Mouse (Mus musculus): ENCODE data around the gene Dnah3. TPM values are rescaled to one million over a fixed set of nuclear protein-coding genes. Genes with fewer than 3 reads are reported as not detected.

Dnah3 gene
- polyA plus RNA-seq, 1 experiment from 2014 or later, result 0.70 TPM

GRCm38 (mm10) chr7:119976256-119976655 lies 118.8 kb downstream of the Dnah3 start:
- Histone ChIP-seq H3K9me3 (ENCODE audit: control insufficient read depth, low read length) (no peaks in the 10 kb centered on the region), H3K4me2 (ENCODE audit: low read depth, low read length) (no peak overlapping the region), H3K27me3 (replicated peaks; ENCODE audit: control insufficient read depth, insufficient read depth, low read length) (no peaks in the 10 kb centered on the region), H3K4me1 (ENCODE audit: control insufficient read depth, insufficient read depth, low read length) (no peaks in the 10 kb centered on the region), H3K9ac (ENCODE audit: low read depth, low read length) (no peak overlapping the region), H3K36me3 (ENCODE audit: control insufficient read depth, insufficient read depth, low read length) (no peaks in the 10 kb centered on the region), H3K4me3 (ENCODE audit: low read depth, low read length) (no peak overlapping the region), H3K27ac (replicated peaks; ENCODE audit: low read depth, low read length) (no peak overlapping the region)
- ATAC-seq (ENCODE audit: low read depth) (no peak), DNase-seq (ENCODE audit: low spot score) (no peak)
- WGBS, result 77% methylated on average over 6 of the region's 6 CpGs

- 85% methylated on average over 5 of the region's 5 CpGs for WGBS
- Histone ChIP-seq H3K27me3 (replicated peaks; ENCODE audit: control insufficient read depth, insufficient read depth, low read length) (no peaks in the 10 kb centered on the region), H3K9ac (ENCODE audit: low read depth, low read length) (no peak overlapping the region)
These were observed 120.9 kb downstream of the Dnah3 start for GRCm38 (mm10) chr7:119974214-119974613.

GRCm38 (mm10) chr7:119969320-119969719 lies 125.8 kb downstream of the Dnah3 start:
- WGBS, result 68% methylated on average over 2 of the region's 2 CpGs
- no peak overlapping the region for H3K4me2 ChIP-seq (ENCODE audit: low read depth, low read length)

More at GRCm38 (mm10) chr7:119974214-119974613, 120.9 kb downstream of the Dnah3 start:
- no peaks in the 10 kb centered on the region for H3K36me3 ChIP-seq (ENCODE audit: control insufficient read depth, insufficient read depth, low read length)
- H3K4me3 ChIP-seq (ENCODE audit: low read depth, low read length), result no peak overlapping the region
- no peaks in the 10 kb centered on the region for H3K4me1 ChIP-seq (ENCODE audit: control insufficient read depth, insufficient read depth, low read length)
- no peak overlapping the region for H3K27ac ChIP-seq (replicated peaks; ENCODE audit: low read depth, low read length)
- H3K4me2 ChIP-seq (ENCODE audit: low read depth, low read length), result no peak overlapping the region
- ATAC-seq (ENCODE audit: low read depth) (no peak), DNase-seq (ENCODE audit: low spot score) (no peak)
- H3K9me3 ChIP-seq (ENCODE audit: control insufficient read depth, low read length), result no peaks in the 10 kb centered on the region

GRCm38 (mm10) chr7:119965651-119966395 lies 129.3 kb downstream of the Dnah3 start:
- H3K27me3 ChIP-seq (replicated peaks; ENCODE audit: control insufficient read depth, insufficient read depth, low read length), result no peaks in the 10 kb centered on the region
- H3K9ac ChIP-seq (ENCODE audit: low read depth, low read length), result no peak overlapping the region
- no peaks in the 10 kb centered on the region for H3K4me1 ChIP-seq (ENCODE audit: control insufficient read depth, insufficient read depth, low read length)
- DNase-seq (ENCODE audit: low spot score), result no peak
- H3K4me2 ChIP-seq (ENCODE audit: low read depth, low read length), result no peak overlapping the region
- no peaks in the 10 kb centered on the region for H3K9me3 ChIP-seq (ENCODE audit: control insufficient read depth, low read length)
- no peak for ATAC-seq (ENCODE audit: low read depth)
- H3K4me3 ChIP-seq (ENCODE audit: low read depth, low read length), result no peak overlapping the region
- H3K27ac ChIP-seq (replicated peaks; ENCODE audit: low read depth, low read length), result no peak overlapping the region
- 82% methylated on average over 9 of the region's 9 CpGs for WGBS
- H3K36me3 ChIP-seq (ENCODE audit: control insufficient read depth, insufficient read depth, low read length), result no peaks in the 10 kb centered on the region

More at GRCm38 (mm10) chr7:119969320-119969719, 125.8 kb downstream of the Dnah3 start:
- Histone ChIP-seq H3K4me3 (ENCODE audit: low read depth, low read length) (no peak overlapping the region), H3K27me3 (replicated peaks; ENCODE audit: control insufficient read depth, insufficient read depth, low read length) (no peaks in the 10 kb centered on the region), H3K9ac (ENCODE audit: low read depth, low read length) (no peak overlapping the region), H3K36me3 (ENCODE audit: control insufficient read depth, insufficient read depth, low read length) (no peaks in the 10 kb centered on the region), H3K9me3 (ENCODE audit: control insufficient read depth, low read length) (no peaks in the 10 kb centered on the region), H3K4me1 (ENCODE audit: control insufficient read depth, insufficient read depth, low read length) (no peaks in the 10 kb centered on the region), H3K27ac (replicated peaks; ENCODE audit: low read depth, low read length) (no peak overlapping the region)
- DNase-seq (ENCODE audit: low spot score) (no peak), ATAC-seq (ENCODE audit: low read depth) (no peak)

- Histone ChIP-seq H3K4me3 (ENCODE audit: low read depth, low read length) (no peak overlapping the region), H3K4me1 (ENCODE audit: control insufficient read depth, insufficient read depth, low read length) (no peaks in the 10 kb centered on the region), H3K36me3 (ENCODE audit: control insufficient read depth, insufficient read depth, low read length) (no peaks in the 10 kb centered on the region), H3K27me3 (replicated peaks; ENCODE audit: control insufficient read depth, insufficient read depth, low read length) (no peaks in the 10 kb centered on the region), H3K4me2 (ENCODE audit: low read depth, low read length) (no peak overlapping the region), H3K9me3 (ENCODE audit: control insufficient read depth, low read length) (no peaks in the 10 kb centered on the region), H3K9ac (ENCODE audit: low read depth, low read length) (no peak overlapping the region), H3K27ac (replicated peaks; ENCODE audit: low read depth, low read length) (no peak overlapping the region)
- no peak for ATAC-seq (ENCODE audit: low read depth)
- DNase-seq (ENCODE audit: low spot score), result no peak
- WGBS, result 88% methylated on average over 4 of the region's 4 CpGs
These were observed 129.9 kb downstream of the Dnah3 start for GRCm38 (mm10) chr7:119965205-119965604.

- no peaks in the 10 kb centered on the region for H3K27me3 ChIP-seq (replicated peaks; ENCODE audit: control insufficient read depth, insufficient read depth, low read length)
- H3K9ac ChIP-seq (ENCODE audit: low read depth, low read length), result no peak overlapping the region
- WGBS, result 38% methylated on average over 2 of the region's 2 CpGs
- DNase-seq (ENCODE audit: low spot score), result peak; percentile 4
- no peaks in the 10 kb centered on the region for H3K36me3 ChIP-seq (ENCODE audit: control insufficient read depth, insufficient read depth, low read length)
- no peak overlapping the region for H3K4me3 ChIP-seq (ENCODE audit: low read depth, low read length)
- ATAC-seq (ENCODE audit: low read depth), result no peak
- no peak overlapping the region for H3K4me2 ChIP-seq (ENCODE audit: low read depth, low read length)
- no peak overlapping the region for H3K27ac ChIP-seq (replicated peaks; ENCODE audit: low read depth, low read length)
- no peaks in the 10 kb centered on the region for H3K4me1 ChIP-seq (ENCODE audit: control insufficient read depth, insufficient read depth, low read length)
- no peaks in the 10 kb centered on the region for H3K9me3 ChIP-seq (ENCODE audit: control insufficient read depth, low read length)
These were observed 134.0 kb downstream of the Dnah3 start for GRCm38 (mm10) chr7:119961107-119961506.

- ATAC-seq (ENCODE audit: low read depth), result no peak
- WGBS, result 80% methylated on average over 6 of the region's 6 CpGs
- Histone ChIP-seq H3K4me3 (ENCODE audit: low read depth, low read length) (no peak overlapping the region), H3K9me3 (ENCODE audit: control insufficient read depth, low read length) (no peaks in the 10 kb centered on the region), H3K36me3 (ENCODE audit: control insufficient read depth, insufficient read depth, low read length) (no peaks in the 10 kb centered on the region), H3K4me2 (ENCODE audit: low read depth, low read length) (no peak overlapping the region), H3K27me3 (replicated peaks; ENCODE audit: control insufficient read depth, insufficient read depth, low read length) (no peaks in the 10 kb centered on the region), H3K27ac (replicated peaks; ENCODE audit: low read depth, low read length) (no peak overlapping the region), H3K9ac (ENCODE audit: low read depth, low read length) (no peak overlapping the region), H3K4me1 (ENCODE audit: control insufficient read depth, insufficient read depth, low read length) (no peaks in the 10 kb centered on the region)
- no peak for DNase-seq (ENCODE audit: low spot score)
These were observed 134.5 kb downstream of the Dnah3 start for GRCm38 (mm10) chr7:119960546-119960945.

GRCm38 (mm10) chr7:119960006-119960405 lies 135.1 kb downstream of the Dnah3 start:
- H3K27ac ChIP-seq (replicated peaks; ENCODE audit: low read depth, low read length), result no peak overlapping the region
- no peaks in the 10 kb centered on the region for H3K27me3 ChIP-seq (replicated peaks; ENCODE audit: control insufficient read depth, insufficient read depth, low read length)
- H3K9me3 ChIP-seq (ENCODE audit: control insufficient read depth, low read length), result no peaks in the 10 kb centered on the region
- ATAC-seq (ENCODE audit: low read depth) (no peak), DNase-seq (ENCODE audit: low spot score) (no peak)
- H3K36me3 ChIP-seq (ENCODE audit: control insufficient read depth, insufficient read depth, low read length), result no peaks in the 10 kb centered on the region
- no peak overlapping the region for H3K4me3 ChIP-seq (ENCODE audit: low read depth, low read length)
- no peaks in the 10 kb centered on the region for H3K4me1 ChIP-seq (ENCODE audit: control insufficient read depth, insufficient read depth, low read length)
- no peak overlapping the region for H3K9ac ChIP-seq (ENCODE audit: low read depth, low read length)
- H3K4me2 ChIP-seq (ENCODE audit: low read depth, low read length), result no peak overlapping the region
- WGBS, result 74% methylated on average over 6 of the region's 6 CpGs

- Histone ChIP-seq H3K27me3 (replicated peaks; ENCODE audit: control insufficient read depth, insufficient read depth, low read length) (no peaks in the 10 kb centered on the region), H3K27ac (replicated peaks; ENCODE audit: low read depth, low read length) (no peak overlapping the region), H3K4me2 (ENCODE audit: low read depth, low read length) (no peak overlapping the region), H3K9ac (ENCODE audit: low read depth, low read length) (no peak overlapping the region), H3K36me3 (ENCODE audit: control insufficient read depth, insufficient read depth, low read length) (no peaks in the 10 kb centered on the region), H3K4me3 (ENCODE audit: low read depth, low read length) (no peak overlapping the region), H3K9me3 (ENCODE audit: control insufficient read depth, low read length) (no peaks in the 10 kb centered on the region), H3K4me1 (ENCODE audit: control insufficient read depth, insufficient read depth, low read length) (no peaks in the 10 kb centered on the region)
- DNase-seq (ENCODE audit: low spot score), result no peak
- WGBS, result 91% methylated on average over 4 of the region's 4 CpGs
- no peak for ATAC-seq (ENCODE audit: low read depth)
These were observed 135.6 kb downstream of the Dnah3 start for GRCm38 (mm10) chr7:119959491-119959890.
